Mouse (Mus musculus): ENCODE data around the gene Stum. TPM values are rescaled to one million over a fixed set of nuclear protein-coding genes. Genes with fewer than 3 reads are reported as not detected.
A peak's percentile ranks its signal among the peaks of the same experiment; 100 is the strongest.

Gene Stum
- polyA plus RNA-seq, 1 experiment from 2014 or later = 2.2 TPM

GRCm38 (mm10) chr1:180439496-180439895 is 43.8 kb downstream of the Stum start:
- ATAC-seq (ENCODE audit: low FRiP score, low TSS enrichment) = no peak
- no peaks in the 10 kb centered on the region for H3K9me3 ChIP-seq (ENCODE audit: low read length)
- no peaks in the 10 kb centered on the region for H3K36me3 ChIP-seq (ENCODE audit: insufficient read depth, low read length)
- H3K27ac ChIP-seq (ENCODE audit: low read length) = no peak overlapping the region
- H3K4me3 ChIP-seq (ENCODE audit: low read length) = no peak overlapping the region
- no peaks in the 10 kb centered on the region; the same call in 1 of the 2 replicates for H3K27me3 ChIP-seq (ENCODE audit: insufficient read depth, low read length)
- no peak overlapping the region for H3K9ac ChIP-seq (replicated peaks; ENCODE audit: low read length)
- 80% methylated on average over 4 of the region's 4 CpGs for WGBS
- H3K4me2 ChIP-seq (replicated peaks; ENCODE audit: low read depth, low read length) = no peak overlapping the region
- peaks cover 3% of the 10 kb centered on the region for H3K4me1 ChIP-seq (ENCODE audit: insufficient read depth, low read length)

GRCm38 (mm10) chr1:180434925-180435324 is 48.4 kb downstream of the Stum start:
- no peaks in the 10 kb centered on the region; the same call in 1 of the 2 replicates for H3K27me3 ChIP-seq (ENCODE audit: insufficient read depth, low read length)
- no peak overlapping the region for H3K27ac ChIP-seq (ENCODE audit: low read length)
- H3K9ac ChIP-seq (replicated peaks; ENCODE audit: low read length) = peak overlapping the region; percentile 32; the same call in 1 of the 2 replicates
- peak; percentile 55; the same call in 1 of the 2 replicates for ATAC-seq (ENCODE audit: low FRiP score, low TSS enrichment)
- no peaks in the 10 kb centered on the region for H3K36me3 ChIP-seq (ENCODE audit: insufficient read depth, low read length)
- no peaks in the 10 kb centered on the region for H3K9me3 ChIP-seq (ENCODE audit: low read length)
- 6% methylated on average over 9 of the region's 9 CpGs for WGBS
- H3K4me2 ChIP-seq (replicated peaks; ENCODE audit: low read depth, low read length) = 0 out of 2 replicates have a peak overlapping the region, but pooled peaks have one; percentile 29
- peaks cover 13% of the 10 kb centered on the region for H3K4me1 ChIP-seq (ENCODE audit: insufficient read depth, low read length)
- H3K4me3 ChIP-seq (ENCODE audit: low read length) = no peak overlapping the region

- no peak overlapping the region for H3K9ac ChIP-seq (replicated peaks; ENCODE audit: low read length)
- H3K27me3 ChIP-seq (ENCODE audit: insufficient read depth, low read length) = no peaks in the 10 kb centered on the region; the same call in 1 of the 2 replicates
- peak; percentile 88 for ATAC-seq (ENCODE audit: low FRiP score, low TSS enrichment)
- WGBS = 18% methylated on average over 7 of the region's 7 CpGs
- peaks cover 13% of the 10 kb centered on the region for H3K4me1 ChIP-seq (ENCODE audit: insufficient read depth, low read length)
- no peaks in the 10 kb centered on the region for H3K36me3 ChIP-seq (ENCODE audit: insufficient read depth, low read length)
- no peak overlapping the region for H3K4me3 ChIP-seq (ENCODE audit: low read length)
- H3K9me3 ChIP-seq (ENCODE audit: low read length) = no peaks in the 10 kb centered on the region
- H3K4me2 ChIP-seq (replicated peaks; ENCODE audit: low read depth, low read length) = no peak overlapping the region
- H3K27ac ChIP-seq (ENCODE audit: low read length) = no peak overlapping the region
Observed at GRCm38 (mm10) chr1:180433796-180434566, 49.3 kb downstream of the Stum start.

- Histone ChIP-seq H3K9me3 (ENCODE audit: low read length) (no peaks in the 10 kb centered on the region), H3K4me2 (replicated peaks; ENCODE audit: low read depth, low read length) (peak overlapping the region; percentile 52), H3K27me3 (ENCODE audit: insufficient read depth, low read length) (no peaks in the 10 kb centered on the region), H3K9ac (replicated peaks; ENCODE audit: low read length) (peak overlapping the region; percentile 54), H3K4me3 (ENCODE audit: low read length) (peak overlapping the region; percentile 21), H3K27ac (ENCODE audit: low read length) (no peak overlapping the region), H3K4me1 (ENCODE audit: insufficient read depth, low read length) (peaks cover 14% of the 10 kb centered on the region), H3K36me3 (ENCODE audit: insufficient read depth, low read length) (no peaks in the 10 kb centered on the region)
- WGBS = 2% methylated on average over 16 of the region's 16 CpGs
- ATAC-seq (ENCODE audit: low FRiP score, low TSS enrichment) = peak; percentile 9; the same call in 1 of the 2 replicates
Observed at GRCm38 (mm10) chr1:180433098-180433538, 50.2 kb downstream of the Stum start.

- Histone ChIP-seq H3K4me2 (replicated peaks; ENCODE audit: low read depth, low read length) (no peak overlapping the region), H3K9me3 (ENCODE audit: low read length) (no peaks in the 10 kb centered on the region), H3K4me3 (ENCODE audit: low read length) (no peak overlapping the region), H3K36me3 (ENCODE audit: insufficient read depth, low read length) (no peaks in the 10 kb centered on the region), H3K27me3 (ENCODE audit: insufficient read depth, low read length) (no peaks in the 10 kb centered on the region), H3K4me1 (ENCODE audit: insufficient read depth, low read length) (peaks cover 17% of the 10 kb centered on the region), H3K9ac (replicated peaks; ENCODE audit: low read length) (no peak overlapping the region), H3K27ac (ENCODE audit: low read length) (no peak overlapping the region)
- no peak for ATAC-seq (ENCODE audit: low FRiP score, low TSS enrichment)
- 71% methylated on average over 12 of the region's 12 CpGs for WGBS
Observed at GRCm38 (mm10) chr1:180431833-180432232, 51.5 kb downstream of the Stum start.

GRCm38 (mm10) chr1:180429819-180430218 is 53.5 kb downstream of the Stum start:
- no peaks in the 10 kb centered on the region for H3K27me3 ChIP-seq (ENCODE audit: insufficient read depth, low read length)
- peaks cover 17% of the 10 kb centered on the region for H3K4me1 ChIP-seq (ENCODE audit: insufficient read depth, low read length)
- WGBS = 70% methylated on average over 5 of the region's 5 CpGs
- H3K9ac ChIP-seq (replicated peaks; ENCODE audit: low read length) = no peak overlapping the region
- ATAC-seq (ENCODE audit: low FRiP score, low TSS enrichment) = no peak
- H3K36me3 ChIP-seq (ENCODE audit: insufficient read depth, low read length) = no peaks in the 10 kb centered on the region; the same call in 1 of the 2 replicates
- H3K4me2 ChIP-seq (replicated peaks; ENCODE audit: low read depth, low read length) = no peak overlapping the region
- H3K9me3 ChIP-seq (ENCODE audit: low read length) = no peaks in the 10 kb centered on the region
- H3K4me3 ChIP-seq (ENCODE audit: low read length) = no peak overlapping the region
- no peak overlapping the region for H3K27ac ChIP-seq (ENCODE audit: low read length)

- H3K36me3 ChIP-seq (ENCODE audit: insufficient read depth, low read length) = no peaks in the 10 kb centered on the region; the same call in 1 of the 2 replicates
- WGBS = 72% methylated on average over 8 of the region's 8 CpGs
- H3K9ac ChIP-seq (replicated peaks; ENCODE audit: low read length) = no peak overlapping the region
- H3K27me3 ChIP-seq (ENCODE audit: insufficient read depth, low read length) = no peaks in the 10 kb centered on the region
- H3K9me3 ChIP-seq (ENCODE audit: low read length) = no peaks in the 10 kb centered on the region
- peaks cover 12% of the 10 kb centered on the region for H3K4me1 ChIP-seq (ENCODE audit: insufficient read depth, low read length)
- ATAC-seq (ENCODE audit: low FRiP score, low TSS enrichment) = no peak
- H3K4me2 ChIP-seq (replicated peaks; ENCODE audit: low read depth, low read length) = no peak overlapping the region
- H3K4me3 ChIP-seq (ENCODE audit: low read length) = no peak overlapping the region
- no peak overlapping the region for H3K27ac ChIP-seq (ENCODE audit: low read length)
Observed at GRCm38 (mm10) chr1:180428871-180429270, 54.4 kb downstream of the Stum start.

- Histone ChIP-seq H3K4me2 (replicated peaks; ENCODE audit: low read depth, low read length) (no peak overlapping the region), H3K27me3 (ENCODE audit: insufficient read depth, low read length) (no peaks in the 10 kb centered on the region), H3K36me3 (ENCODE audit: insufficient read depth, low read length) (no peaks in the 10 kb centered on the region; the same call in 1 of the 2 replicates), H3K9me3 (ENCODE audit: low read length) (no peaks in the 10 kb centered on the region), H3K27ac (ENCODE audit: low read length) (no peak overlapping the region), H3K4me3 (ENCODE audit: low read length) (no peak overlapping the region), H3K4me1 (ENCODE audit: insufficient read depth, low read length) (peaks cover 10% of the 10 kb centered on the region), H3K9ac (replicated peaks; ENCODE audit: low read length) (no peak overlapping the region)
- ATAC-seq (ENCODE audit: low FRiP score, low TSS enrichment) = no peak
- 22% methylated on average over 9 of the region's 9 CpGs for WGBS
Observed at GRCm38 (mm10) chr1:180428101-180428712, 55.1 kb downstream of the Stum start.

- H3K4me2 ChIP-seq (replicated peaks; ENCODE audit: low read depth, low read length) = no peak overlapping the region
- no peak overlapping the region; the same call in 1 of the 2 replicates for H3K9ac ChIP-seq (replicated peaks; ENCODE audit: low read length)
- H3K9me3 ChIP-seq (ENCODE audit: low read length) = no peaks in the 10 kb centered on the region
- WGBS = 48% methylated on average over 10 of the region's 10 CpGs
- H3K4me3 ChIP-seq (ENCODE audit: low read length) = no peak overlapping the region
- no peaks in the 10 kb centered on the region for H3K27me3 ChIP-seq (ENCODE audit: insufficient read depth, low read length)
- no peak for ATAC-seq (ENCODE audit: low FRiP score, low TSS enrichment)
- H3K36me3 ChIP-seq (ENCODE audit: insufficient read depth, low read length) = no peaks in the 10 kb centered on the region; the same call in 1 of the 2 replicates
- H3K4me1 ChIP-seq (ENCODE audit: insufficient read depth, low read length) = peaks cover 10% of the 10 kb centered on the region
- no peak overlapping the region for H3K27ac ChIP-seq (ENCODE audit: low read length)
Observed at GRCm38 (mm10) chr1:180427685-180428084, 55.6 kb downstream of the Stum start.

- Histone ChIP-seq H3K9me3 (ENCODE audit: low read length) (no peaks in the 10 kb centered on the region), H3K27ac (ENCODE audit: low read length) (no peak overlapping the region), H3K36me3 (ENCODE audit: insufficient read depth, low read length) (no peaks in the 10 kb centered on the region; the same call in 1 of the 2 replicates), H3K4me3 (ENCODE audit: low read length) (no peak overlapping the region), H3K4me2 (replicated peaks; ENCODE audit: low read depth, low read length) (no peak overlapping the region), H3K9ac (replicated peaks; ENCODE audit: low read length) (no peak overlapping the region), H3K27me3 (ENCODE audit: insufficient read depth, low read length) (no peaks in the 10 kb centered on the region), H3K4me1 (ENCODE audit: insufficient read depth, low read length) (peaks cover 21% of the 10 kb centered on the region)
- WGBS = 85% methylated on average over 6 of the region's 6 CpGs
- no peak for ATAC-seq (ENCODE audit: low FRiP score, low TSS enrichment)
Observed at GRCm38 (mm10) chr1:180426405-180426804, 56.9 kb downstream of the Stum start.

Data from kidney, embryonic 16.5 days (tissue).